Mouse (Mus musculus) bone marrow, adult 2 months (tissue): ENCODE measurements at regions not wholly inside any gene's neighbourhood (a gene's known extent, or its start where the extent isn't known, plus 50 kb on each side); places are given as distances from the start of the nearest gene placed in this dataset.

ENCODE experiments used
- H3K27ac ChIP-seq: fragments of 200-500 bp; 2 replicates; pipeline ENCODE4 v1.5.1; 2012; ENCODE audit warnings: low read depth, mild to moderate bottlenecking, control low read depth, inconsistent platforms, low read length; ENCODE audit not compliant: control insufficient read depth, poor library complexity, insufficient read depth
- H3K4me1 ChIP-seq: fragments of 200-500 bp; 2 replicates; pipeline ENCODE4 v1.6.1; 2011; ENCODE audit warnings: low read length; ENCODE audit not compliant: control insufficient read depth, insufficient read depth
- H3K4me3 ChIP-seq: fragments of 200-500 bp; replicated peaks from 2 replicates; pipeline ENCODE3; 2011; ENCODE audit warnings: mild to moderate bottlenecking, low read depth, low read length, control low read depth; ENCODE audit not compliant: control insufficient read depth
- CTCF ChIP-seq: fragments of 200-500 bp; IDR thresholded peaks from 2 replicates; pipeline ENCODE4 v1.5.1; 2011; ENCODE audit warnings: low read length, control low read depth; ENCODE audit not compliant: control insufficient read depth, insufficient read depth
- POLR2A ChIP-seq: fragments of 200-500 bp; IDR thresholded peaks from 2 replicates; pipeline ENCODE4 v1.6.1; 2011; ENCODE audit warnings: low read depth, mild to moderate bottlenecking, control low read depth, low read length, borderline replicate concordance; ENCODE audit not compliant: control insufficient read depth
- WGBS: fragments of 180-500 bp; shearing (Covaris S2); methylation state at CpG from one replicate; pipeline ENCODE4 v1.1.7; 2018; 5-methylcytosine and 5-hydroxymethylcytosine counted together

DNA sequence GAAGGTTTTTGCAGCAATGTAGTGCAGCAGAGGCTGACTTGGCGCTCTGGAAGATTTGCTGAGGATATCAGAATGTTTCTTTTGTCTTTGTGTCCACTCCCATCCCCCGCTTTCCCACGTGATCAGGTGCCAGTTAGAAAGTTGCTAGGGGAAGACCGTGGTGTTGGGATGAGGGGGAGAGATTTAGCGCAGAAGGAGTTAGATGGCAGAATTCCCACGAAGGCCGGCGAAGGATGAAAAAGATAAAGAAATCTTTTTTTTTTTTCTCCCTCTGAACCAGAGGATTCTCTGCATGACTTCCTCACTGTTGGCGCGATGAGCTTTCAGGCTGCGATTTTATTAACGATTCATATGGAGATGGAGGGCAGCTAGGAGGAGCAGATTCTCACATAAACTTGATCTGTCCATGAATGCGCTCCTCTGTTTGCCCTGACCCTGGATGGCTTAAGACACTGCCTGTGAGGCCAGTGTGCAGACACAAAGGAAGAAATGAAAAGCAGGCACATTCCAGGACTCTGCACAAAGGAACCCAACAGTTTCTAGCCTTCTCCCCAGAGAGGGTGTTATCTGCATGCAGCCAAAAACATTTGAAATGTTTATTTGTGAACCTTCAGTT lies 201.5 kb downstream of the Gm11146 start:
- 64% methylated on average over 13 of the region's 13 CpGs for WGBS
- TF ChIP-seq CTCF: no peak
- no peak for TF ChIP-seq POLR2A
- no peak overlapping the region for H3K27ac ChIP-seq
- no peak overlapping the region for H3K4me3 ChIP-seq
- no peaks in the 10 kb centered on the region for H3K4me1 ChIP-seq

GRCm38 (mm10) chr16:77399846-77400275 lies 202.0 kb downstream of the Gm11146 start:
- Histone ChIP-seq H3K4me3 (no peak overlapping the region), H3K27ac (no peak overlapping the region), H3K4me1 (no peaks in the 10 kb centered on the region)
- WGBS: 71% methylated on average over 10 of the region's 10 CpGs
- TF ChIP-seq POLR2A (no peak), CTCF (no peak)

DNA sequence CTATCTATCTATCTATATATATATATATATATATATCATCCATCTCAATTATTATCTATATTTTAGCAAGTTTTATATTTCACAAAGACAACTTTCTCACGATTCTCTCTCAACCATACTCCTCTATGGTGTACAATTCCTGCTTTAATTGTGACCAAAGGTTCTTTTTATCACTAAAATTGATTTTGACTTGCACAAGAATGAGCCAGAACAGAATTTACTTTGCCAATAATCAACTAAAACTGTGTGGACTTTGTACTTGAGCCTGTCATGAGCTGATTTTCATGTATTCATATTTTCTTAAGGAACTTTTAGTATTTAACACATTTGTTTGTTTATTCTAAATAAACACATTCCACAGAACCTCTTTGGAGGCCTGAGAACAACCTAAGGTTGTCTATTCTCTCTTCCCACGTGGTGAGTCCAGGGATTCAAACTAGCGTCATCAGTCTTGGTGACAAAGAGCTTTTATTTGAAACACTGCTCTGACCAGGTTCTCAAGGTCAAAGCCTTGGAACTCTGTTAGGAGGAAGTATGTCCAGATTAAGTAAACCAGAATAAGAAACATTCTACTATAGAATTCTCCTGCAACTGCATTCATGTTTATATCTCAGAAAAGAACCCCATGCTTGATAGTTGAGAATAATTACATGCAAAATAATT lies 207.7 kb downstream of the Gm11146 start:
- WGBS: 76% methylated on average over 3 of the region's 3 CpGs
- Histone ChIP-seq H3K4me1 (no peaks in the 10 kb centered on the region), H3K4me3 (no peak overlapping the region), H3K27ac (no peak overlapping the region)
- no peak for TF ChIP-seq CTCF
- TF ChIP-seq POLR2A: no peak

DNA sequence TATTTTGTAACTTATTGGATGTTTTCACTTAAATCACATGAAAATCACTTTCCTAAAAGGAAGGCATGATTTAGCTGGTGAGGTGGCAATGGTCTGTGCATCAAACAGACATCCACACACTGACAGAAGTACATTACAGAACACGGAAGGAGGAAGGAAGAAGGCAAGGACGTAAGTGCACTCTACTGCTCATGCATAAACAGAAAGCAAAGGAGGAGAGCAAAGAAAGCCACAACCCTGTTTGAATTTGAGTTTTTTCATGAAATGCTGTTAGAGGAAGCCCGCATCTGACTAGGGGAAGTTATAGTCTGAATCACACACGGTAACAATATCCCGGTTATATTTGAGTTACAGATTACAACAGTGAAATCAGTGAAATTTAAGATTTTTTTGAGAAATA lies 208.4 kb downstream of the Gm11146 start:
- no peak overlapping the region for H3K27ac ChIP-seq
- no peaks in the 10 kb centered on the region for H3K4me1 ChIP-seq
- 3% methylated on average over 5 of the region's 5 CpGs for WGBS
- H3K4me3 ChIP-seq: no peak overlapping the region
- TF ChIP-seq CTCF (no peak), POLR2A (no peak)

DNA sequence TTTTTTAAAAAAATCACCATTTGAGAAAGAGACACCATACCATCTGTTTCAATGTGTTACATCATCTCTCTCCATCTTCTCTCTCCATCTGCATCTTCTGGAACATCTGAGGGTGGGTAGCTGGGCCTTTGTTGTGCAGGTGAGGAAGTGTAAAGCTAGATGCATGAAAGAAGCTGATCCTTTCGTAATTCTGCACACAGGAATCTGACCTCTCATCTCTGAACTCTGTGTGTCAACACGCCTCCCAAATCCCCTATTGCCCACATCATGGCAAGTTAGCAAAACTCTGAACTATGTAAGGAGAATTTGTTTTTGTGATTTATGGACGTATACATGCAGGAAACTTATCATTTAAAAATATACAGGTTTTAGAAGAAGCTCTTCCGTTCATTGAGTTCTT lies 209.7 kb downstream of the Gm11146 start:
- WGBS: 75% methylated on average over 4 of the region's 4 CpGs
- no peaks in the 10 kb centered on the region for H3K4me1 ChIP-seq
- H3K4me3 ChIP-seq: no peak overlapping the region
- TF ChIP-seq POLR2A (no peak), CTCF (no peak)
- no peak overlapping the region for H3K27ac ChIP-seq

- Histone ChIP-seq H3K4me3 (no peak overlapping the region), H3K27ac (no peak overlapping the region), H3K4me1 (no peaks in the 10 kb centered on the region)
- WGBS: 74% methylated on average over 6 of the region's 6 CpGs
- TF ChIP-seq CTCF (no peak), POLR2A (no peak)
Observed at GRCm38 (mm10) chr16:77384021-77384729, 217.7 kb downstream of the Gm11146 start.

- Histone ChIP-seq H3K4me3 (no peak overlapping the region), H3K27ac (no peak overlapping the region), H3K4me1 (no peaks in the 10 kb centered on the region)
- 48% methylated on average over 2 of the region's 2 CpGs for WGBS
- TF ChIP-seq POLR2A: no peak
- no peak for TF ChIP-seq CTCF
Observed at GRCm38 (mm10) chr16:77382790-77383189, 219.1 kb downstream of the Gm11146 start.

- WGBS: 82% methylated on average over 3 of the region's 3 CpGs
- Histone ChIP-seq H3K4me1 (no peaks in the 10 kb centered on the region), H3K27ac (no peak overlapping the region), H3K4me3 (no peak overlapping the region)
- TF ChIP-seq POLR2A (no peak), CTCF (no peak)
Observed at GRCm38 (mm10) chr16:77372768-77373167, 229.1 kb downstream of the Gm11146 start.
